Mouse (Mus musculus): Measurements from ENCODE around the gene Cblc. TPM values are rescaled to one million over a fixed set of nuclear protein-coding genes. Genes with fewer than 3 reads are reported as not detected.
A peak's percentile ranks its signal among the peaks of the same experiment; 100 is the strongest.

The Cblc gene
- 1 to 10 TPM in 1 of 2 experiments, under 1 TPM in 1; 0.68 to 1.0 TPM for total RNA-seq (2021)
- long read RNA-seq, experiment 1, partial matches to known transcripts: 0 of 1 reads
- long read RNA-seq, experiment 1, other reads (novel, unspliced or antisense): 0 of 1 reads
- long read RNA-seq, experiment 2, partial matches to known transcripts: 0 of 1 reads
- long read RNA-seq, experiment 2, other reads (novel, unspliced or antisense): 1 of 1 reads

GRCm38 (mm10) chr7:19796697-19797588, at the start of gene Cblc:
Gene Cblc, minus strand, starts transcription at chr7:19796809.
- DNase-seq (ENCODE audit: low spot score in 2 of 2): peak; percentile 66 to 67

GRCm38 (mm10) chr7:19844521-19845171, 48.0 kb upstream of the Cblc start:
- no peak for DNase-seq (ENCODE audit: low spot score in 2 of 2)

- DNase-seq (ENCODE audit: low spot score in 2 of 2): peak; percentile 44 to 50
Measured at GRCm38 (mm10) chr7:19843561-19843960, 47.0 kb upstream of the Cblc start.

GRCm38 (mm10) chr7:19842885-19843504, 46.4 kb upstream of the Cblc start:
- DNase-seq (ENCODE audit: low spot score in 2 of 2): no peak

GRCm38 (mm10) chr7:19841686-19842413, 45.2 kb upstream of the Cblc start:
- DNase-seq (ENCODE audit: low spot score in 2 of 2): no peak

GRCm38 (mm10) chr7:19840936-19841335, 44.3 kb upstream of the Cblc start:
- DNase-seq (ENCODE audit: low spot score in 2 of 2): no peak

- DNase-seq (ENCODE audit: low spot score in 2 of 2): no peak
Measured at GRCm38 (mm10) chr7:19840371-19840770, 43.8 kb upstream of the Cblc start.

- no peak for DNase-seq (ENCODE audit: low spot score in 2 of 2)
Measured at GRCm38 (mm10) chr7:19836843-19837242, 40.2 kb upstream of the Cblc start.

GRCm38 (mm10) chr7:19834055-19834454, 37.4 kb upstream of the Cblc start:
- no peak for DNase-seq (ENCODE audit: low spot score in 2 of 2)

- no peak for DNase-seq (ENCODE audit: low spot score in 2 of 2)
Measured at GRCm38 (mm10) chr7:19831837-19832236, 35.2 kb upstream of the Cblc start.

GRCm38 (mm10) chr7:19830682-19831156, 34.1 kb upstream of the Cblc start:
- peak; percentile 79 to 89 for DNase-seq (ENCODE audit: low spot score in 2 of 2)

GRCm38 (mm10) chr7:19829694-19830093, 33.1 kb upstream of the Cblc start:
- no peak for DNase-seq (ENCODE audit: low spot score in 2 of 2)

- no peak for DNase-seq (ENCODE audit: low spot score in 2 of 2)
Measured at GRCm38 (mm10) chr7:19826756-19827155, 30.1 kb upstream of the Cblc start.

- DNase-seq (ENCODE audit: low spot score in 2 of 2): peak; percentile 86 to 87
Measured at GRCm38 (mm10) chr7:19824182-19824973, 27.8 kb upstream of the Cblc start.

GRCm38 (mm10) chr7:19823256-19824181, 26.9 kb upstream of the Cblc start:
- no peak for DNase-seq (ENCODE audit: low spot score in 2 of 2)

GRCm38 (mm10) chr7:19822604-19823058, 26.0 kb upstream of the Cblc start, which contains the start of gene Bcl3:
Gene Bcl3, minus strand, starts transcription at chr7:19822770.
- DNase-seq (ENCODE audit: low spot score in 2 of 2): peak in 1 of 2 experiments; percentile 51

GRCm38 (mm10) chr7:19822193-19822592, 25.6 kb upstream of the Cblc start:
- DNase-seq (ENCODE audit: low spot score in 2 of 2): no peak

GRCm38 (mm10) chr7:19821633-19822032, 25.0 kb upstream of the Cblc start:
- no peak for DNase-seq (ENCODE audit: low spot score in 2 of 2)
